Mouse (Mus musculus) heart, embryonic 16.5 days (tissue): ENCODE results near the gene Csnk1g2. TPM values are rescaled to one million over a fixed set of nuclear protein-coding genes. Genes with fewer than 3 reads are reported as not detected.

Source experiments
- ATAC-seq: fragments of 200-750 bp; cut with Nextera tagmentation; replicated peaks from 2 replicates; pipeline ENCODE4 v1.8.0; 2017; ENCODE audit warnings: moderate number of reproducible peaks; ENCODE audit not compliant: insufficient read depth, low FRiP score; ENCODE audit errors: extremely low read depth
- H3K27ac ChIP-seq: fragments of 300-500 bp; sonication (generic); 2 replicates; pipeline ENCODE4 v1.5.1; 2014; ENCODE audit warnings: mild to moderate bottlenecking, low read length, control low read depth, moderate library complexity
- H3K27me3 ChIP-seq: fragments of 300-500 bp; sonication (generic); 2 replicates; pipeline ENCODE4 v1.6.1; 2014; ENCODE audit warnings: low read length, mixed read lengths; ENCODE audit not compliant: control insufficient read depth, insufficient read depth
- H3K36me3 ChIP-seq: fragments of 300-500 bp; sonication (generic); 2 replicates; pipeline ENCODE4 v1.6.1; 2014; ENCODE audit not compliant: control insufficient read depth, insufficient read depth
- H3K4me1 ChIP-seq: fragments of 300-500 bp; sonication (generic); 2 replicates; pipeline ENCODE4 v1.6.1; 2014; ENCODE audit warnings: low read length, mixed read lengths; ENCODE audit not compliant: control insufficient read depth, insufficient read depth
- H3K4me2 ChIP-seq: fragments of 300-500 bp; sonication (generic); 2 replicates; pipeline ENCODE4 v1.6.1; 2014; ENCODE audit warnings: low read depth, mild to moderate bottlenecking, control low read depth, low read length
- H3K4me3 ChIP-seq: fragments of 300-500 bp; sonication (generic); 2 replicates; pipeline ENCODE4 v1.5.1; 2014; ENCODE audit warnings: mild to moderate bottlenecking, control low read depth, low read length
- H3K9ac ChIP-seq: fragments of 300-500 bp; sonication (generic); 2 replicates; pipeline ENCODE4 v1.6.1; 2014; ENCODE audit warnings: low read length, control low read depth
- H3K9me3 ChIP-seq: fragments of 300-500 bp; sonication (generic); replicated peaks from 2 replicates; pipeline ENCODE4 v1.6.1; 2016; ENCODE audit warnings: low read length; ENCODE audit not compliant: control insufficient read depth
- WGBS: fragments of 180-500 bp; shearing (Covaris S2); extraction: QIAGEN DNeasy Blood & Tissue Kit; methylation state at CpG from one replicate; pipeline ENCODE4 v1.1.7; 2014; 5-methylcytosine and 5-hydroxymethylcytosine counted together
- polyA plus RNA-seq: library from polyadenylated mRNA; unstranded; fragments of >200 nt; fragmentation: Nextera tagmentation; extraction: Ambion mirVana; gene quantifications from 2 replicates; pipeline ENCODE4 v1.2.1, GENCODE M21; 2015

Gene Csnk1g2
- polyA plus RNA-seq, 1 experiment from 2014 or later = 50.7 TPM

DNA sequence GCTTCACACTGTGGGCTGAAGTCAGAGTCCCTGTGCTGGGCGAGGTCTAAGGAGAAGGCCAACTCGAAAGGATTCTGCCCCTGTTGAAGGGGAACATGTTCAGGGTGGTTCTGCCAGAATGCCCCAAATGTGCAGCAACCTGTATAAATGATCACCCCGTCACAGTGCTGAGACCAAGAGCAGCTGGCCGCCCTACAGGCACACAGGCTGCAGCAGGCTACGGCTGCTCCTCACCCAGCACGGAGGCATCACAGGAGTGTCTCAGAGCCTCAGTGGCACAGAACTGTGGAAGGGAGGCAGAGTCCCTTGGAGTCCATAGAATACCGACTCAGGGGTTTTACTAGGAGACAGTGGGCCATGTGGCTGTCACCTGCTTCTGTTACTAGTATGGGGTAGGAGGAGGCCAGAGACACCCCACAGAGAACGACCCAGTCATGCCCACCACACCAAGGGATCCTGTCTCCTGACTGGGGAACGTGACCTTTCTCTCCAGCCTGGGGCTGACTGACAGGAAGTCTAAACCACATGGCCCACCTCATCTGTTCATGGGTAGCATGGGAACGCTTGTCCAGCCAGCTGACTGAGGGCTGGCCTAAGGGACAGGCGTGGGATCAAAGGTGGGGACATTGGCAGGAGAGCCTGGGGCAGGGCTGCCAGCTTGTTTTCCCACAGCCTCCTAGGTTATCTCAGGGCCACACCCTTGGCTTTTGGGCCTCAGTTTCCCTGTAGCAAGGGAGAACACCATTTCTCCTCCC, 49.5 kb downstream of the Csnk1g2 start:
- no peak overlapping the region; the same call in 1 of the 2 replicates for H3K9ac ChIP-seq
- H3K27me3 ChIP-seq = no peaks in the 10 kb centered on the region
- ATAC-seq = no peak
- H3K9me3 ChIP-seq = no peaks in the 10 kb centered on the region
- no peak overlapping the region for H3K27ac ChIP-seq
- peaks cover 45% of the 10 kb centered on the region for H3K4me1 ChIP-seq
- H3K4me3 ChIP-seq = no peak overlapping the region
- no peak overlapping the region for H3K4me2 ChIP-seq
- 81% methylated on average over 11 of the region's 11 CpGs for WGBS
- H3K36me3 ChIP-seq = peaks cover 41% of the 10 kb centered on the region

GRCm38 (mm10) chr10:80673690-80674089, 51.1 kb downstream of the Csnk1g2 start:
- Histone ChIP-seq H3K27me3 (no peaks in the 10 kb centered on the region), H3K4me1 (peaks cover 59% of the 10 kb centered on the region)

DNA sequence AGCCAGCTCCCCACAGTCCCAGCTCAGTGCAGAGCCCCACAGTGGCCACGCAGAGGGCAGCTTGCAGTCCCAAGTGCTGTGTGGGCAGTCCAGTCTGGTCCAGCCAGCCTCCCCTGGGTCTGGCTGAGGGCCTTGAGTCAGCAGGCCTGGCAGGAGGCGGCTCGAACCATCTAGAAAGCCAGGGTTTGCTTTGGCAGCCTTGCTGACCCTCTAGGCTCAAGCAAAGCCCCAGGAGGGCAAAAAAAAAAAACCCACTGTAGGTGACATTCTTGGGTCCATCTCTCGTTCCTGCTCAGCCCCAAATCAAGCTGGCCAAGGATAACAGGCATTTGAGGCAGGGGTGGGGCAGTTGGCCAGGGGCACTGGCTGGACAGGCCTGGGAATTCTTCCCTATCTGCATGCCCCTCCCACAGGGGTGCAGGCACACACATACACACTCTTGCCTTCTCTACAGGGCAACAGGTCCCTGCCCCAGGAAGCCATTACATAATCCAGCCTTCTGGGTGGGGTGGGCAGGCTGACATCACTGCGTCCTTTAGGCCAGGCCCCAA, 51.6 kb downstream of the Csnk1g2 start:
- ATAC-seq = no peak
- peaks cover 20% of the 10 kb centered on the region for H3K36me3 ChIP-seq
- no peaks in the 10 kb centered on the region for H3K27me3 ChIP-seq
- peaks cover 64% of the 10 kb centered on the region for H3K4me1 ChIP-seq
- WGBS = 42% methylated on average over 5 of the region's 5 CpGs
- peak overlapping the region; percentile 95 for H3K4me3 ChIP-seq
- no peaks in the 10 kb centered on the region for H3K9me3 ChIP-seq
- H3K9ac ChIP-seq = peak overlapping the region; percentile 98
- peak overlapping the region; percentile 86 for H3K27ac ChIP-seq
- peak overlapping the region; percentile 84 for H3K4me2 ChIP-seq

More at GRCm38 (mm10) chr10:80673690-80674089, 51.1 kb downstream of the Csnk1g2 start:
- 86% methylated on average over 3 of the region's 3 CpGs for WGBS
- ATAC-seq = no peak
- peak overlapping the region; percentile 84 for H3K4me2 ChIP-seq
- H3K9me3 ChIP-seq = no peaks in the 10 kb centered on the region
- peak overlapping the region; percentile 98 for H3K9ac ChIP-seq
- H3K27ac ChIP-seq = peak overlapping the region; percentile 86; the same call in 1 of the 2 replicates
- peaks cover 25% of the 10 kb centered on the region for H3K36me3 ChIP-seq
- H3K4me3 ChIP-seq = peak overlapping the region; percentile 95; the same call in 1 of the 2 replicates

DNA sequence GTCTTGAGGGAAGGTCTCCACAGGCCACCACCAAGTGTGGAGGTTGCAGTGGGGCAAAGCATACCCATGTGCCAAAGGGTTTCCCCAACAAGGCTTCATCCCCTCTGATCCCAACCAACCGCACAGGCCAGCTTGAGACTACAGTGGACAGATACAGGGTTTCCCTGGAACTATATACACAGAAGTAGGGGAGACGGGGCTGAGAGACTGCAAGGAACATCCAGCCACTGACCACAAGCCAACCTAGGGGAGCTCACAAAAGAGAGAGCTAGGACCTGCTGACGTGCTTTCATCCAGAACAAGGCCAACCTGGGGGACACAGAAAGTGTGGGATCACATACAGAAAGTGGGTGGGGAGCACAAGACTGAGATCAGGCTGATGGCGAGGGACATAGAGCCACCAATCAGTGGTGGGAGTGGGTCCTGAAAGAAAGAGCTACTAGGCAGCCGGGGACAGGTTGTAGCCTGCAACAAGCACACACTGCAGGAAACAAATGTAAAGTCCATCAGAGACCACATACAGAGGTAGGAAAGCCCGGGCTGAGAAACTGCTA, 52.3 kb downstream of the Csnk1g2 start:
- Histone ChIP-seq H3K9me3 (no peaks in the 10 kb centered on the region), H3K27ac (peak overlapping the region; percentile 86), H3K4me2 (peak overlapping the region; percentile 84), H3K9ac (peak overlapping the region; percentile 98), H3K36me3 (peaks cover 13% of the 10 kb centered on the region), H3K4me3 (peak overlapping the region; percentile 95), H3K27me3 (no peaks in the 10 kb centered on the region), H3K4me1 (peaks cover 68% of the 10 kb centered on the region)
- WGBS = 13% methylated on average over 6 of the region's 6 CpGs
- ATAC-seq = no peak

GRCm38 (mm10) chr10:80675405-80676197, 53.0 kb downstream of the Csnk1g2 start:
- H3K9me3 ChIP-seq = no peaks in the 10 kb centered on the region
- H3K4me1 ChIP-seq = peaks cover 65% of the 10 kb centered on the region
- H3K36me3 ChIP-seq = peaks cover 9% of the 10 kb centered on the region
- H3K4me3 ChIP-seq = peak overlapping the region; percentile 95
- H3K9ac ChIP-seq = peak overlapping the region; percentile 98
- under 1% methylated on average over 45 of the region's 54 CpGs for WGBS
- H3K27me3 ChIP-seq = no peaks in the 10 kb centered on the region
- H3K27ac ChIP-seq = peak overlapping the region; percentile 86
- H3K4me2 ChIP-seq = peak overlapping the region; percentile 84
- ATAC-seq = peak; percentile 0; the same call in 1 of the 2 replicates

- peak overlapping the region; percentile 100 for H3K27ac ChIP-seq
- peak overlapping the region; percentile 95 for H3K4me3 ChIP-seq
- under 1% methylated on average over 69 of the region's 78 CpGs for WGBS
- peak overlapping the region; percentile 91 for H3K4me2 ChIP-seq
- H3K27me3 ChIP-seq = no peaks in the 10 kb centered on the region
- peak overlapping the region; percentile 98 for H3K9ac ChIP-seq
- peaks cover 4% of the 10 kb centered on the region for H3K36me3 ChIP-seq
- ATAC-seq = peak; percentile 86
- H3K9me3 ChIP-seq = no peaks in the 10 kb centered on the region
- H3K4me1 ChIP-seq = peaks cover 64% of the 10 kb centered on the region
Observed at GRCm38 (mm10) chr10:80676198-80676928, 53.7 kb downstream of the Csnk1g2 start.

GRCm38 (mm10) chr10:80677128-80677875, 54.7 kb downstream of the Csnk1g2 start:
- ATAC-seq = no peak
- WGBS = 21% methylated on average over 9 of the region's 9 CpGs

More at GRCm38 (mm10) chr10:80677128-80677875, 54.7 kb downstream of the Csnk1g2 start:
- Histone ChIP-seq H3K27me3 (no peaks in the 10 kb centered on the region), H3K4me2 (peak overlapping the region; percentile 91), H3K36me3 (no peaks in the 10 kb centered on the region), H3K9ac (peak overlapping the region; percentile 92), H3K4me3 (peak overlapping the region; percentile 95), H3K27ac (peak overlapping the region; percentile 100), H3K4me1 (peaks cover 59% of the 10 kb centered on the region), H3K9me3 (no peaks in the 10 kb centered on the region)
